Mouse (Mus musculus) embryonic facial prominence, embryonic 11.5 days (tissue): ENCODE results near the gene Dtl. TPM values are rescaled to one million over a fixed set of nuclear protein-coding genes. Genes with fewer than 3 reads are reported as not detected.

Experiments
- ATAC-seq: fragments of 200-750 bp; cut with Nextera tagmentation; replicated peaks from 2 replicates; pipeline ENCODE4 v1.8.0; 2017; ENCODE audit warnings: low read depth; ENCODE audit not compliant: insufficient number of reproducible peaks, low FRiP score, low TSS enrichment
- DNase-seq: peaks from one replicate; pipeline ENCODE4 v3.0.0-alpha.2; 2015; ENCODE audit warnings: low spot score
- H3K27ac ChIP-seq: fragments of 300-500 bp; sonication (generic); replicated peaks from 2 replicates; pipeline ENCODE4 v1.5.1; 2014; ENCODE audit warnings: mild to moderate bottlenecking, low read depth, low read length, control low read depth
- H3K27me3 ChIP-seq: fragments of 300-500 bp; sonication (generic); 2 replicates; pipeline ENCODE4 v1.6.1; 2014; ENCODE audit warnings: mild to moderate bottlenecking, low read length, moderate library complexity, mixed read lengths; ENCODE audit not compliant: control insufficient read depth, insufficient read depth
- H3K36me3 ChIP-seq: fragments of 300-500 bp; sonication (generic); replicated peaks from 2 replicates; pipeline ENCODE4 v1.6.1; 2014; ENCODE audit warnings: low read depth, mild to moderate bottlenecking, low read length, moderate library complexity, mixed read lengths; ENCODE audit not compliant: control insufficient read depth, insufficient read depth
- H3K4me1 ChIP-seq: fragments of 300-500 bp; sonication (generic); 2 replicates; pipeline ENCODE4 v1.6.1; 2014; ENCODE audit warnings: low read length, mixed read lengths; ENCODE audit not compliant: control insufficient read depth, insufficient read depth
- H3K4me2 ChIP-seq: fragments of 300-500 bp; sonication (generic); 2 replicates; pipeline ENCODE4 v1.6.1; 2014; ENCODE audit warnings: low read depth, mild to moderate bottlenecking, control low read depth, low read length, moderate library complexity
- H3K4me3 ChIP-seq: fragments of 300-500 bp; sonication (generic); 2 replicates; pipeline ENCODE4 v1.5.1; 2014; ENCODE audit warnings: low read depth, low read length, control low read depth
- H3K9ac ChIP-seq: fragments of 300-500 bp; sonication (generic); replicated peaks from 2 replicates; pipeline ENCODE4 v1.6.1; 2014; ENCODE audit warnings: mild to moderate bottlenecking, control low read depth, low read length
- H3K9me3 ChIP-seq: fragments of 300-500 bp; sonication (generic); replicated peaks from 2 replicates; pipeline ENCODE4 v1.6.1; 2016; ENCODE audit warnings: mild to moderate bottlenecking, low read length, inconsistent platforms, mixed read lengths; ENCODE audit not compliant: control insufficient read depth
- WGBS: fragments of 180-500 bp; shearing (Covaris S2); extraction: QIAGEN DNeasy Blood & Tissue Kit; methylation state at CpG from one replicate; pipeline ENCODE4 v1.1.7; 2014; 5-methylcytosine and 5-hydroxymethylcytosine counted together
- polyA plus RNA-seq: library from polyadenylated mRNA; unstranded; fragments of >200 nt; fragmentation: Nextera tagmentation; extraction: Ambion mirVana; gene quantifications from 2 replicates; pipeline ENCODE4 v1.2.1, GENCODE M21; 2014

The Dtl gene
- polyA plus RNA-seq, 1 experiment from 2014 or later: 81.8 TPM

- H3K4me3 ChIP-seq: no peak overlapping the region
- no peak for ATAC-seq
- no peak overlapping the region for H3K9ac ChIP-seq
- DNase-seq: no peak
- peaks cover 26% of the 10 kb centered on the region for H3K36me3 ChIP-seq
- WGBS: 91% methylated on average over 16 of the region's 16 CpGs
- H3K4me1 ChIP-seq: no peaks in the 10 kb centered on the region
- H3K4me2 ChIP-seq: no peak overlapping the region
- no peak overlapping the region for H3K27ac ChIP-seq
- H3K27me3 ChIP-seq: no peaks in the 10 kb centered on the region
- no peaks in the 10 kb centered on the region for H3K9me3 ChIP-seq
Measured at GRCm38 (mm10) chr1:191612877-191613276, 37.5 kb upstream of the Dtl start.

GRCm38 (mm10) chr1:191611686-191612085 is 36.3 kb upstream of the Dtl start:
- 87% methylated on average over 9 of the region's 9 CpGs for WGBS
- Histone ChIP-seq H3K4me2 (no peak overlapping the region), H3K27ac (no peak overlapping the region), H3K36me3 (peaks cover 22% of the 10 kb centered on the region), H3K4me3 (no peak overlapping the region), H3K4me1 (no peaks in the 10 kb centered on the region), H3K27me3 (no peaks in the 10 kb centered on the region), H3K9ac (no peak overlapping the region), H3K9me3 (no peaks in the 10 kb centered on the region)
- ATAC-seq (no peak), DNase-seq (no peak)

- DNase-seq (no peak), ATAC-seq (no peak)
- H3K4me1 ChIP-seq: no peaks in the 10 kb centered on the region
- WGBS: 95% methylated on average over 7 of the region's 7 CpGs
- no peak overlapping the region for H3K4me2 ChIP-seq
- no peak overlapping the region for H3K9ac ChIP-seq
- H3K27me3 ChIP-seq: no peaks in the 10 kb centered on the region
- no peak overlapping the region for H3K4me3 ChIP-seq
- H3K27ac ChIP-seq: no peak overlapping the region
- H3K36me3 ChIP-seq: peaks cover 17% of the 10 kb centered on the region
- no peaks in the 10 kb centered on the region for H3K9me3 ChIP-seq
Measured at GRCm38 (mm10) chr1:191610357-191610756, 35.0 kb upstream of the Dtl start.

- Histone ChIP-seq H3K27me3 (no peaks in the 10 kb centered on the region), H3K9ac (no peak overlapping the region), H3K36me3 (peaks cover 14% of the 10 kb centered on the region), H3K4me3 (no peak overlapping the region), H3K4me1 (no peaks in the 10 kb centered on the region), H3K4me2 (no peak overlapping the region), H3K27ac (no peak overlapping the region), H3K9me3 (no peaks in the 10 kb centered on the region)
- ATAC-seq: no peak
- WGBS: 84% methylated on average over 1 of the region's 1 CpGs
- DNase-seq: no peak
Measured at GRCm38 (mm10) chr1:191609578-191609977, 34.2 kb upstream of the Dtl start.

GRCm38 (mm10) chr1:191609051-191609450 is 33.7 kb upstream of the Dtl start:
- no peaks in the 10 kb centered on the region for H3K4me1 ChIP-seq
- DNase-seq (no peak), ATAC-seq (no peak)
- peaks cover 14% of the 10 kb centered on the region for H3K36me3 ChIP-seq
- H3K27me3 ChIP-seq: no peaks in the 10 kb centered on the region
- no peaks in the 10 kb centered on the region for H3K9me3 ChIP-seq
- H3K9ac ChIP-seq: no peak overlapping the region
- no peak overlapping the region for H3K27ac ChIP-seq
- no peak overlapping the region for H3K4me3 ChIP-seq
- WGBS: 84% methylated on average over 6 of the region's 6 CpGs
- H3K4me2 ChIP-seq: no peak overlapping the region

GRCm38 (mm10) chr1:191604690-191605089 is 29.3 kb upstream of the Dtl start:
- ATAC-seq (no peak), DNase-seq (no peak)
- WGBS: 67% methylated on average over 3 of the region's 3 CpGs
- H3K9ac ChIP-seq: no peak overlapping the region
- H3K4me2 ChIP-seq: no peak overlapping the region
- no peaks in the 10 kb centered on the region for H3K9me3 ChIP-seq
- H3K4me1 ChIP-seq: no peaks in the 10 kb centered on the region
- peaks cover 9% of the 10 kb centered on the region for H3K36me3 ChIP-seq
- H3K27ac ChIP-seq: no peak overlapping the region
- no peaks in the 10 kb centered on the region for H3K27me3 ChIP-seq
- no peak overlapping the region for H3K4me3 ChIP-seq

GRCm38 (mm10) chr1:191599210-191599609 is 23.9 kb upstream of the Dtl start:
- WGBS: 85% methylated on average over 5 of the region's 5 CpGs
- Histone ChIP-seq H3K27me3 (no peaks in the 10 kb centered on the region), H3K4me1 (no peaks in the 10 kb centered on the region), H3K36me3 (peaks cover 8% of the 10 kb centered on the region), H3K9me3 (no peaks in the 10 kb centered on the region), H3K4me3 (no peak overlapping the region), H3K4me2 (no peak overlapping the region), H3K27ac (no peak overlapping the region), H3K9ac (no peak overlapping the region)
- ATAC-seq (no peak), DNase-seq (no peak)

- H3K4me1 ChIP-seq: no peaks in the 10 kb centered on the region
- no peaks in the 10 kb centered on the region for H3K27me3 ChIP-seq
- DNase-seq (no peak), ATAC-seq (no peak)
- no peak overlapping the region for H3K9ac ChIP-seq
- H3K4me3 ChIP-seq: no peak overlapping the region
- H3K27ac ChIP-seq: no peak overlapping the region
- WGBS: 96% methylated on average over 8 of the region's 8 CpGs
- no peaks in the 10 kb centered on the region for H3K9me3 ChIP-seq
- peaks cover 8% of the 10 kb centered on the region for H3K36me3 ChIP-seq
- no peak overlapping the region for H3K4me2 ChIP-seq
Measured at GRCm38 (mm10) chr1:191596076-191596475, 20.7 kb upstream of the Dtl start.
